Mouse (Mus musculus) mouse trophoblast stem cell (cell line): ENCODE measurements around the gene Sorbs1.

Source experiments
- in situ Hi-C, 2 experiments: fragments of 300-500 bp; cut with MseI, MboI; formaldehyde crosslinking; loops; 2 replicates in 1 of 2; 3 replicates in 1 of 2; pipeline ENCODE4 v1.15.1; 2025

The Sorbs1 gene

DNA sequence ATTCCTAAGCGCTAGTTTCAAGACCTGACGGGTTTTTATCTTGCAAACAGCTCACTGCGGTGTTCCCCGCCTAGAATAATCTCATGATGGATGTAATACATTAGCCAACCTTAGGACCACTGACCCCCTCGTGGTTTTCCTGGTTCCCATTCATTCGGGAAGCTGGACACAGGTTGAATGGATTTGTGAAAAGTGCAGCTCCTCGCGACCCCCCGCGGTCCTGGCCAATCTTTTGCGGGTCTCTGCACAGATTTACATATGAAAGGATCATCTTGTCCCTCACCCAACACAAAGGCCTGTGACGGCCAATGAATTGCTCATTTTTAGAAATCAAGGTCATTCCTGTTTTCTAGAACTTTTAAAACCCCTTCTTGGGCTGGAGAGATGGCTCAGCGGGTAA lies 240.9 kb downstream of the Sorbs1 start:
- in situ Hi-C loops = no loop called here

- in situ Hi-C loops = no loop called here
Observed at GRCm38 (mm10) chr19:40271308-40271892, 242.2 kb downstream of the Sorbs1 start, which contains the start of gene Pdlim1. Gene Pdlim1, minus strand, starts transcription at chr19:40271842.

- in situ Hi-C loops = no loop called here
Observed at GRCm38 (mm10) chr19:40270351-40271307, 242.9 kb downstream of the Sorbs1 start.

DNA sequence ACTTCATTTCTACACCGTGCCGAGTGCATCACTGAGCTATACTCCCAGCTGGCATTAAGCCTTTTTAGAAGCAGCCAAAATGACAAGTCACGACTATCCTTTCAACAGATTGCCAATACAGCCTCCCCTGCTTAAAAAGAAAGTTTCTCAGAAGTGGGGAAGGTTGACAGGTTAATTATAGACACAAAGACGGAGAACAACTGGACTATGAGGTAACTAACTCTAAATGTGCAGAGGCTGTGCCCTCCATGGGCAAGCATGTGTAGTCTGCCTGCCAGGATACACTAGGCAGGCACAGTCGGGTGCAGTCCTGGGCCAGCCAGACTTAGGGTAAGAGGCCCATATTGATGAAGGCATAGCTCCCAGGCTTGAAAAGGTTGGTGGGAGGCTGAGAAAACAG lies 244.1 kb downstream of the Sorbs1 start:
- in situ Hi-C loops = no loop called here

DNA sequence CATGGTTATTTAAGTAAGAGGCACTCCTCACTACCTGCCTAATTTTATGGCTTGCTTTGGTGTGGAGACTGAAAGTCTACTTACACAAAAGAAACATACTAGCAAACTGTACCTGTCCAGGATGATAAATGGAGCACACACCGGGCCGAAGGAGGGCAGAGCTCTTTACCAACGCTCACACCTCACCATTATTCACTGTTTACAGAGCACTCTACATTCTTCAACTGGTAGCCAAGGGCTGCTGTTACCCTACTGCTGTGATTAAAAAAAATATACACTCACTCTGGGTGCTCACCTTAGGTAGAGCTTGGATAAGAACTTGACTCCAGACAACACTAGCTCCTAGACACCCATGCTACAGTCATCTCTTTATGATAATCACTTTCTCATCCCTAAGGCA lies 245.1 kb downstream of the Sorbs1 start:
- in situ Hi-C loops = no loop called here

DNA sequence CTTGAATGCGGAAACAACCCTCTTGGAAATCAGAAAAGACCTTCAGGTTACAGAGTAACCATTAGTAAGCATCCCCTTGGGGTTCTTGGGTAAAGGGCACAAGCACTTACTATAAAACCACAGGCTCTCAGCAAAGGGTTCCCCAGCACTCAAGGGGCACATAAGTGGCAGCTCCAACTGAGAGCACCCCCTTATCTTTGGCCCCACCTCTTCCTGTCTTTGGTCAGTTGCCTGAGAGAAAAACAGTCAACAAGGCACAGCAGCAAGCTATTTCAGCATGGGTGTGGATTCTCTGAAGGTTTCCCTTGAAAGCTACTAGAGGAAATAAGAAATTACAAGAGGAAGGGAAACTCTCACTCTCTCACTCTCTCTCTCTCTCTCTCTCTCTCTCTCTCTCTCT lies 246.2 kb downstream of the Sorbs1 start:
- in situ Hi-C loops = no loop called here

DNA sequence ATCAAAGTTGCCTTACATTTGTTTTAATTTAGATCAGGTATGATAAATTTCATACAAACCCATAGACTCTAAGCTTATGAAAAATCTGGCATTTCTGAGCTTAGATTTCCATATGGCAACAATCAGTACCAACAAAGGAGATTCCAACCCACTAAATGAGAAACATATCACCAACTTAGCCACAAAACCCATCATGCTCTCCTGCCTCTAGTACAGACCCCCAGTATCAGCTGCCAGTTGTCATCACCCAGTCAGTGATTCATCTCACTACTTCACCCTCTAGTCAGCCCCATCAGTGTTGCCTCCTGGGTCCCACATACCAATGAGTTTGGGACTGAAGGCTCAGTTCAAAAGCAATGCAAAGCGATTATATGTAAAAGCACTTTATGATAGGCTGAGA lies 254.1 kb downstream of the Sorbs1 start:
- in situ Hi-C loops = no loop called here

DNA sequence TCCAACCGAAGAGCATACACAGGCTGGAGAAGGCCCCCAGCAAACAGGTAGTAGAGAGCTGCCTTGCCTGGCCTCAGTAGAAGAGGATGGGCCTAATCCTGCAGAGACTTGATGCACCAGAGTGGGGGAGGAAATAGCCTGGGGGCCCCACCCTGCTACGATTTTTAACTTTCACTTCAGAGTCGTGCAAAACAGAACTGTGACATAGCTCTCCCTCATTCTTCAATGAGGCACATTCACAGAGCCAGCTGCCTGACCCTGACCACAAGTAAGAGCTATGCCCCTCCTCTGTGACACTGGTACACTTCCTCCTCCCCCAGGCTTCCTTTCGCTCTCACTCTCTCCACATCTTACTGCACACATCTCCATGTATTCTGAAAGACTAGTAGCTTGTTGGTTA lies 256.2 kb downstream of the Sorbs1 start:
- in situ Hi-C loops = no loop called here

GRCm38 (mm10) chr19:40256376-40257050 lies 257.1 kb downstream of the Sorbs1 start:
- in situ Hi-C loops = no loop called here

GRCm38 (mm10) chr19:40255561-40255960 lies 258.0 kb downstream of the Sorbs1 start:
- in situ Hi-C loops = no loop called here

DNA sequence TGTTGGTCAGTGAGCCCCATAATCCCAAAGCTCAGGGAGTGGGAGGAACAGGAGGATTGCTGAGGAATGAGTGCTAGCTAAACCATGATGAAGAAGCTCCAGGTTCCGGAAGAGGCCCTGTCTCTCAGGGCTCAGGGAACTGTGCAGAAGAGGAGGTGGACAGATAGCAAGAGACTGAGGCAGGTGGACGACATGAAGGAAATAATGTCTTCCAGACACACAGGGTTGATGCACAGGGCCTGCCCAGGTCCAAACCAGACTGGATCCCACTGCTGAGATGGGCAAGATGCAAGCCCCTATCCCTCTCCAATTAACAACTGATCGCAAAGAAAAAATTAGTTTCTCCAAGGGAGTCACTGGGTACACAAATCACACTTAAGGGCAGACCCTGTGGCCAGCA lies 258.8 kb downstream of the Sorbs1 start:
- in situ Hi-C loops = no loop called here

DNA sequence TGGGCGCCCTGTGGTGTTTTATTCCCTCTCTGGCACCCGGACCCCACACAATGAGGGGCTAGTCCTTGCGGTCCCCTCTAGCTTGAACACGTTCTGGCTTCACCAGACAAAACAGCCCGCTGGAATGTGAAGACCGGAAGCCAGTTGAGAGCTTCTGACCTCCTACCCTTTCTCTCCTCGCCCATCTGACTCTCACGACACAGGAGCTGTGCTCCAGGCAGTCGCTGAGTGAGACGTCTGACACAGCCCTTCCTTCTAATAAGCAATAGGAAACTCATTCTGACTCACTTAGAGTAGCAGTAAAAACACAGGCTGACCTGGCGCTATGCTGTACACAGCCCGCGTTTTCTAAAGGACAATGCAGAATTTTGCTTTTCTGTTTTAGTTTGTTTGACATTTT lies 259.8 kb downstream of the Sorbs1 start:
- in situ Hi-C loops = no loop called here

DNA sequence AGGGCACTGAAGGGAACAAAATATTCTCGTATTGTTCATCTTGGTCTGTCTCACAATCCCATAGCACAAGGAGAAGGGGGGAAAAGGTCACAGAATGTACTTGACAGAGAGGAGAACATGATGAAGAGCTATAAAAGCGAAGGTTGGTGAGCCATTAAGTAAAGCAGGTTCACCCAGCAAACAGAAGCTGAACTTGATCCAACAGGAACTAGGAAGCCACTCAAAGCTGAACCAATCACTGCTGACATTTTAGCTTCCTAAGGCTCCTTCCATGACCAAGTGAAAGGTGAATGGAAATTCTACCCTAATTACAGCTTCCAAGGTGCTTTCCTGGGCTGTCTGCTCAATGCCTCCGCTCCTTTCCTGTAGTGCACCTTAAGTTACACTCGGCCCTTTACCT lies 262.5 kb downstream of the Sorbs1 start:
- in situ Hi-C loops = no loop called here

- in situ Hi-C loops = no loop called here
Observed at GRCm38 (mm10) chr19:40249352-40249751, 264.2 kb downstream of the Sorbs1 start.

DNA sequence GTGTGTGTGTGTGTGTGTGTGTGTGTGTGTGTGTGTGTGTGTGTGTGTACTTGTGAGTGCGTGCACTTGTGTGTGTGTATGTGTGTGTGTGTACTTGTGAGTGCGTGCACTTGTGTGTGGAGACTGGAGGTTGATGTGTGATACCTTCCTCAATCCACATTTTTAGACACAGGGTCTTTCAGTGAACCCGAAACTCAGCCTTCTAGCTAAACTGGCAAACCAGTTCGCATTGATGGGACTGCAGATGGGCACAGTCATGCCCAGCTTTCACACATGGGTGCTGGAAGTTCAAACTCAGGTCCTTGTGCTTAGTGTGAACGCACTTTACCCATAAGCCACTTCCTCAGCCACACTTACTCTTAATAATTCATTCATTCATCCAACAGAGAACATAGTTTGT lies 265.1 kb downstream of the Sorbs1 start:
- in situ Hi-C loops = no loop called here

DNA sequence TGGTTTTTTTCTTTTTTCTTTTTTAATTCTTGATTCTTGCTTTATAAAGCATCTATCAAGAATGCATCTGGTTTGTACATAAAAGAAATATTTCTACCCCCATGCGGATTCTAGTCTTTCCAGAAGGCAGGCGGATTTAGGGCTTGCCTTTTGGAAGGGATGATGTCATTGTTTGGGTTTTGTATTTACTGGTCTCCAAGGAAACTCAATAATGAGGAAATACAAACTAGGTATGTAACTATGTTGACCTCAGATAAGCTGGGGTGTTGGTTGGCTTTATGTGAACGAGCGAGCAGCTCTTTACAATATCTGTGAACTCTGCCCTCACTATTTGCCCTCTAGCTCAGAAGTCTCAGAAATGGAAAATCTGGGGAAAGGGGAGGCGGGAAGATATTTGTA lies 266.3 kb downstream of the Sorbs1 start:
- in situ Hi-C loops = no loop called here

- in situ Hi-C loops = no loop called here
Observed at GRCm38 (mm10) chr19:40246646-40247267, 266.8 kb downstream of the Sorbs1 start.
